Mouse (Mus musculus) kidney, embryonic 16.5 days (tissue): Measurements from ENCODE around the gene Spcs2. TPM values are rescaled to one million over a fixed set of nuclear protein-coding genes. Genes with fewer than 3 reads are reported as not detected.

Experiments
- ATAC-seq: fragments of 200-750 bp; cut with Nextera tagmentation; 2 replicates; pipeline ENCODE4 v1.8.0; 2017; ENCODE audit warnings: moderate TSS enrichment; ENCODE audit not compliant: low FRiP score, low TSS enrichment
- H3K27ac ChIP-seq: fragments of 300-500 bp; sonication (generic); 2 replicates; pipeline ENCODE4 v1.5.1; 2014; ENCODE audit warnings: low read length
- H3K27me3 ChIP-seq: fragments of 300-500 bp; sonication (generic); 2 replicates; pipeline ENCODE4 v1.6.1; 2014; ENCODE audit warnings: low read length, control low read depth, mixed read lengths; ENCODE audit not compliant: insufficient read depth
- H3K36me3 ChIP-seq: fragments of 300-500 bp; sonication (generic); 2 replicates; pipeline ENCODE4 v1.6.1; 2014; ENCODE audit warnings: low read length, control low read depth, mixed read lengths; ENCODE audit not compliant: insufficient read depth
- H3K4me1 ChIP-seq: fragments of 300-500 bp; sonication (generic); 2 replicates; pipeline ENCODE4 v1.6.1; 2014; ENCODE audit warnings: low read length, control low read depth, mixed read lengths; ENCODE audit not compliant: insufficient read depth
- H3K4me2 ChIP-seq: fragments of 300-500 bp; sonication (generic); replicated peaks from 2 replicates; pipeline ENCODE4 v1.6.1; 2014; ENCODE audit warnings: low read depth, low read length
- H3K4me3 ChIP-seq: fragments of 300-500 bp; sonication (generic); 2 replicates; pipeline ENCODE4 v1.5.1; 2014; ENCODE audit warnings: mild to moderate bottlenecking, low read length
- H3K9ac ChIP-seq: fragments of 300-500 bp; sonication (generic); replicated peaks from 2 replicates; pipeline ENCODE4 v1.6.1; 2014; ENCODE audit warnings: low read length
- H3K9me3 ChIP-seq: fragments of 300-500 bp; sonication (generic); 2 replicates; pipeline ENCODE4 v1.6.1; 2016; ENCODE audit warnings: low read length, control low read depth
- WGBS: fragments of 180-500 bp; shearing (Covaris S2); extraction: QIAGEN DNeasy Blood & Tissue Kit; methylation state at CpG from one replicate; pipeline ENCODE4 v1.1.7; 2014; 5-methylcytosine and 5-hydroxymethylcytosine counted together
- polyA plus RNA-seq: library from polyadenylated mRNA; unstranded; fragments of >200 nt; fragmentation: Nextera tagmentation; extraction: Ambion mirVana; gene quantifications from 2 replicates; pipeline ENCODE4 v1.2.1, GENCODE M21; 2015

Gene Spcs2
- polyA plus RNA-seq, result 361 and 372 TPM in 2 replicates

DNA sequence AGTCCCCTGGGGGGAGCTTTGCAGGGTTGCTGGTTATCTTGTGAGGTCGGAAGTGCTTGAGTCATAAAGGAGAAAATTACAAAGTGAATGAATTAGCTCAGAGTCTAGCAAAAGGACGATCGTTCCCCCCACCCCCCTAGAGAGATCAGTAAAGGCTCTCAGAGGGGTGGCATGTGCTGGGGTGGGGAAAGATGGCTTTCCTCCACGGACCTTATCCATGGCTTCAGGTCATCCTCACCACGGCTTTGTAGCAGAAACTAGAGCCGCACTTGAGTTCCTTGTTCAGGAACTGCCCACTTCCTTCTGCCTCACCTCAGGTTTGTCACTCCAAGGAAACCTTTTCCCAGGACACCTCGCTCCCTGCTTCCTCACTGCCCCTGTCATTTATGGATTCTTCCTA is at the start of gene Spcs2:
TSS of gene Spcs2 (minus strand) at position 101 of the 400 bp plus-strand sequence.
- H3K4me3 ChIP-seq, result no peak within 1 kb of the TSS
- no peak within 1 kb of the TSS for H3K9ac ChIP-seq
- H3K9me3 ChIP-seq, result no peaks in the 10 kb centered on the region
- H3K4me2 ChIP-seq, result no peak within 1 kb of the TSS
- no peak for ATAC-seq
- H3K36me3 ChIP-seq, result no peaks in the 10 kb centered on the region
- WGBS, result 40% methylated on average over 7 of the region's 7 CpGs
- no peaks in the 10 kb centered on the region for H3K4me1 ChIP-seq
- no peaks in the 10 kb centered on the region for H3K27me3 ChIP-seq
- H3K27ac ChIP-seq, result no peak within 1 kb of the TSS

DNA sequence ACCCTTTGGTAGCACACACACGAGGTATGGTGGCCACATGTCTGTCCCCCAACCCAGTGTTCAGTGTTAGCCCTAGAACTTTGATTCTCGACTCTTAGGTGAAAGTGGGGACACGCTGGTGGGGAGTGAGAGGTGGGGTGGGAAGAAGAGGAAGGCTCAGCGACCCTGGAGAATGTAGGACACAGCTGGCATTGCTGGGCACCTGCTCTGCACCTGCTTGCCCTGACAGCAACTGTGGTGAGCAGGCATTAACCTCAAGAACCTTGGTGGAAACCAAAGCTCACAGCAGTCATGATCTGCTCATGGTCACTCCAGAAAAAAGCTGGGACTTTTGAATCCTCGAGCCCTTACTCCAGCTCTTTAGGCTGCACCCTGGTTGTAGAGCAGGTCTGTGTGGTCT is 47.8 kb upstream of the Spcs2 start:
- no peaks in the 10 kb centered on the region; the same call in 1 of the 2 replicates for H3K27me3 ChIP-seq
- WGBS, result 83% methylated on average over 5 of the region's 5 CpGs

DNA sequence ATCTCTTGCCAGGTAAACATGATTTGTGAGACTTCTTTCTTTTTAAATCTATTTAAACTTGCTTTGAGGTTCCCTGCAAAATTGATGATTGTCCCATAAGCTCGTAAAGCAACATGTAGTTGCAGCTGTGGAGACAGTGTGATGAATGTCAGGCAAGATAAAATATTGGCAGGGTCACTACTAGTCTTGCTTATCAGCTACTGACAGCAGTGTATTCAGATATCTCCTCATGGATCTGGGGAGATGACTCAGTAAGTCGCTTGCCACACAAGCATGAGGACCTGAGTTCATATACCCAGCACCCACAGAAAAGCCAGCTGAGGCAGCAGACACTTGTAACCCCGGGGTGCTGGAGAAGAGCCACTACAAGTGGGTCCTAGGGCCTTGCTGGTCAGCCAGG is 44.2 kb upstream of the Spcs2 start:
- H3K9me3 ChIP-seq, result no peaks in the 10 kb centered on the region
- no peaks in the 10 kb centered on the region for H3K36me3 ChIP-seq
- H3K9ac ChIP-seq, result no peak overlapping the region
- no peak overlapping the region for H3K4me2 ChIP-seq
- no peaks in the 10 kb centered on the region for H3K27me3 ChIP-seq
- ATAC-seq, result no peak
- 62% methylated on average over 3 of the region's 3 CpGs for WGBS
- H3K27ac ChIP-seq, result no peak overlapping the region
- no peaks in the 10 kb centered on the region for H3K4me1 ChIP-seq
- no peak overlapping the region for H3K4me3 ChIP-seq

More for the DNA sequence above, 47.8 kb upstream of the Spcs2 start:
- Histone ChIP-seq H3K27ac (no peak overlapping the region), H3K9me3 (no peaks in the 10 kb centered on the region), H3K9ac (no peak overlapping the region), H3K4me2 (no peak overlapping the region), H3K4me1 (no peaks in the 10 kb centered on the region), H3K36me3 (no peaks in the 10 kb centered on the region), H3K4me3 (no peak overlapping the region)
- ATAC-seq, result no peak

- H3K4me3 ChIP-seq, result no peak overlapping the region
- no peak overlapping the region for H3K27ac ChIP-seq
- no peak overlapping the region for H3K9ac ChIP-seq
- H3K27me3 ChIP-seq, result no peaks in the 10 kb centered on the region
- no peaks in the 10 kb centered on the region for H3K9me3 ChIP-seq
- no peak for ATAC-seq
- no peaks in the 10 kb centered on the region for H3K4me1 ChIP-seq
- no peak overlapping the region for H3K4me2 ChIP-seq
- H3K36me3 ChIP-seq, result no peaks in the 10 kb centered on the region
- 70% methylated on average over 3 of the region's 3 CpGs for WGBS
These were observed 43.1 kb upstream of the Spcs2 start for GRCm38 (mm10) chr7:99906346-99906745.

DNA sequence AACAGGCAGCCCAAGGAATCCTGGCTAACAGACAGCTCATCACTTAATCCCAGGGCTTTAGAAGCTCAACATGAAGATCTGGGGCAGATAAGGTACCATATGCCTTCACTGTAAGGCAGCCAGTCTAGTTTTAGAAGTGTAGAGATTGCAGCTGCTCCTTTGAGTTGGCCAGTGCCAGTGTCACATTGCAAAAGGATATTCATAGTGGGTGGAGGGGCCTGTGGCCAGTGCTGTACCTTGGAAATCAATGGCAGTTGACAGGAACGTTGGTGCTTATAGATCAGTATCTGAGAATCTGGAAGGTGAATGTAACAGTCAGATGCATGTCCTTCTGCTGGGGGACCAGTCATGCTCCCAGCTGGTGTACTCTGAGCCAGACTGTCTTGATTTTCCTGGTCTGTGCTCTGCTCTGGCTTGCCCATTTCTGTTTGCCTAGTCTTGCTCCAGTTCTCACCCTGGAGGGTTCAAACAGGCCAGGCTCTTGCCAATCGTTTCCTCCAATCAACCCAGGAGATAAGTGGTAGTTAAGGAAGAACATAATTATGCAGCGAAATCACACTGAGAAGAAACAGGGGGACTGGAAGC is 41.3 kb upstream of the Spcs2 start:
- 51% methylated on average over 3 of the region's 3 CpGs for WGBS
- H3K4me2 ChIP-seq, result no peak overlapping the region
- H3K27me3 ChIP-seq, result no peaks in the 10 kb centered on the region
- no peaks in the 10 kb centered on the region for H3K4me1 ChIP-seq
- no peaks in the 10 kb centered on the region for H3K36me3 ChIP-seq
- H3K4me3 ChIP-seq, result no peak overlapping the region
- no peak overlapping the region for H3K27ac ChIP-seq
- H3K9me3 ChIP-seq, result no peaks in the 10 kb centered on the region
- ATAC-seq, result no peak
- no peak overlapping the region for H3K9ac ChIP-seq

DNA sequence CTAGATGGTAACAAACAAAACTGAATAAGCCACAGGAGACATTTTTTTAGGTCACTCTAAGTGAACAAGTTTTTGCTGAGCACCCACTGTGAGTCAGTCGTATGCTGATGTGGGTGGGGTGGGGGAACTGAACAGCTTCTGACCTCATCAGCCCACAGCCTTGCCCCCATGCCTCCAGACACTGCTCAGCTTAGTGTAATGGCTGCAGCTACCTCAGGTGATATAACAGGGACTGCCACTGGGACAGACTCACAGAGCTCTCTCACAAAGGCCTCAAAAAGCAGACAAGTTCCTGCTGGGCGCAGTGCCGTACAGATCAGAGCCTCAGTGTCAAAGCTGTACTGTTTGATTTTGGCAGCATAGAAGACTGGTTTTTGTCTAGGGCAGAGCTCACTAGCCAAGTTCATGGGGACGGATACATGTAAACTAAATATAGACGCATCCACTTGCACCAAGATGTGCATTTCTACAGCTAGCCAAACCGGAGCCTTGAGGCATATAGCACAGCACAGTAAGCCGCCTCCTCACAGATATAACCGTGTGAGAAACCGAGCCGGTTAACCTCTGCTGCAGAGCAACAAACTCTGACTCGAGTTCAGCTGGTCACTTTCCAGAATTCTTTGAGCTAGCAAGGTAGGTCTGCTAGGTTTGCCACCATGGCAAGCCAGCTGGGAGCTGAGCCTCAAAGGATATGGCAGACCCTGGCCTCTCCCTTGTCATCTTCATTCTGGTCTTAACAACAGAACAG is 39.8 kb upstream of the Spcs2 start:
- ATAC-seq, result no peak
- Histone ChIP-seq H3K4me2 (no peak overlapping the region), H3K36me3 (no peaks in the 10 kb centered on the region), H3K27me3 (no peaks in the 10 kb centered on the region), H3K4me3 (no peak overlapping the region), H3K4me1 (no peaks in the 10 kb centered on the region), H3K9me3 (no peaks in the 10 kb centered on the region), H3K9ac (no peak overlapping the region), H3K27ac (no peak overlapping the region)
- WGBS, result 78% methylated on average over 11 of the region's 11 CpGs

- Histone ChIP-seq H3K27me3 (no peaks in the 10 kb centered on the region), H3K4me2 (no peak overlapping the region), H3K4me1 (no peaks in the 10 kb centered on the region), H3K4me3 (no peak overlapping the region), H3K27ac (no peak overlapping the region), H3K9ac (no peak overlapping the region), H3K9me3 (no peaks in the 10 kb centered on the region), H3K36me3 (no peaks in the 10 kb centered on the region)
- 65% methylated on average over 4 of the region's 4 CpGs for WGBS
- no peak for ATAC-seq
These were observed 38.9 kb upstream of the Spcs2 start for GRCm38 (mm10) chr7:99902208-99902607.

- ATAC-seq, result no peak
- Histone ChIP-seq H3K36me3 (no peaks in the 10 kb centered on the region), H3K4me3 (no peak overlapping the region), H3K9me3 (no peaks in the 10 kb centered on the region), H3K4me1 (no peaks in the 10 kb centered on the region), H3K9ac (no peak overlapping the region), H3K27me3 (no peaks in the 10 kb centered on the region), H3K4me2 (no peak overlapping the region), H3K27ac (no peak overlapping the region)
- 78% methylated on average over 4 of the region's 4 CpGs for WGBS
These were observed 33.6 kb upstream of the Spcs2 start for GRCm38 (mm10) chr7:99896905-99897304.

GRCm38 (mm10) chr7:99894478-99894877 is 31.2 kb upstream of the Spcs2 start:
- H3K36me3 ChIP-seq, result no peaks in the 10 kb centered on the region
- H3K27ac ChIP-seq, result no peak overlapping the region
- no peak overlapping the region for H3K9ac ChIP-seq
- no peak overlapping the region for H3K4me3 ChIP-seq
- WGBS, result 84% methylated on average over 6 of the region's 6 CpGs
- no peak overlapping the region for H3K4me2 ChIP-seq
- H3K4me1 ChIP-seq, result no peaks in the 10 kb centered on the region
- no peaks in the 10 kb centered on the region for H3K9me3 ChIP-seq
- H3K27me3 ChIP-seq, result no peaks in the 10 kb centered on the region
- no peak for ATAC-seq

DNA sequence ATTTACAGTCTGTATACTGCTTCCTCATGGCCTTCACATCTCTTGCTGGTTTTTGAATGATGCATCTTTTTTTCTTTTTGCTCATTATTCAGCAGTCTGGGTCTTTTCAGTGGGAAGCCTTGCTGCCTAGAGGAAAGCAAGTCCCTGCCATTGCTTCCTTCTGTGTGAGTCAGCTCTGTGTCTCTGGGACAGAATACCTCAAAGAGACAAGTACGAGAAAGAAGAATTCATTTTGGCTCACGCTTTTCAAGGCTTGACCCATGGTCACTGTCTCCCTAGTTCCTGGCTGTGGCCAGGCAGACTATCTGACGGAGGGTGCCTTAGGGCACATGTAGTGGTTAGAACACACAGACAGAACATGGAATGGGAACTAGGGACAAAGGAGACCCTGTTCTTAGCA is 30.7 kb upstream of the Spcs2 start:
- Histone ChIP-seq H3K36me3 (no peaks in the 10 kb centered on the region), H3K27ac (no peak overlapping the region), H3K27me3 (no peaks in the 10 kb centered on the region), H3K4me1 (no peaks in the 10 kb centered on the region), H3K9me3 (no peaks in the 10 kb centered on the region), H3K4me3 (no peak overlapping the region), H3K4me2 (no peak overlapping the region), H3K9ac (no peak overlapping the region)
- no peak for ATAC-seq
- 83% methylated on average over 3 of the region's 3 CpGs for WGBS
